Mouse (Mus musculus) limb, embryonic 15.5 days (tissue): Measurements from ENCODE around the gene Drap1. TPM values are rescaled to one million over a fixed set of nuclear protein-coding genes. Genes with fewer than 3 reads are reported as not detected.
A peak's percentile ranks its signal among the peaks of the same experiment; 100 is the strongest.

ENCODE experiments used
- ATAC-seq: fragments of 200-750 bp; cut with Nextera tagmentation; 2 replicates; pipeline ENCODE4 v1.8.0; 2017; ENCODE audit warnings: low read depth, moderate TSS enrichment; ENCODE audit not compliant: insufficient number of reproducible peaks, low FRiP score, low TSS enrichment
- H3K27ac ChIP-seq: fragments of 300-500 bp; sonication (generic); 2 replicates; pipeline ENCODE4 v1.5.1; 2015; ENCODE audit warnings: moderate library complexity, mild to moderate bottlenecking, inconsistent platforms
- H3K27me3 ChIP-seq: fragments of 300-500 bp; sonication (generic); 2 replicates; pipeline ENCODE4 v1.6.1; 2015; ENCODE audit warnings: inconsistent platforms
- H3K36me3 ChIP-seq: fragments of 300-500 bp; sonication (generic); 2 replicates; pipeline ENCODE4 v1.6.1; 2015; ENCODE audit warnings: inconsistent platforms
- H3K4me1 ChIP-seq: fragments of 300-500 bp; sonication (generic); 2 replicates; pipeline ENCODE4 v1.6.1; 2015; ENCODE audit warnings: inconsistent platforms
- H3K4me2 ChIP-seq: fragments of 300-500 bp; sonication (generic); 2 replicates; pipeline ENCODE4 v1.6.1; 2015; ENCODE audit warnings: mild to moderate bottlenecking, inconsistent platforms
- H3K4me3 ChIP-seq: fragments of 300-500 bp; sonication (generic); 2 replicates; pipeline ENCODE4 v1.5.1; 2015; ENCODE audit warnings: mild to moderate bottlenecking, inconsistent platforms
- H3K9ac ChIP-seq: fragments of 300-500 bp; sonication (generic); 2 replicates; pipeline ENCODE4 v1.6.1; 2015; ENCODE audit warnings: inconsistent platforms
- H3K9me3 ChIP-seq: fragments of 300-500 bp; sonication (generic); 2 replicates; pipeline ENCODE4 v1.6.1; 2016; ENCODE audit warnings: inconsistent platforms
- WGBS: fragments of 180-500 bp; shearing (Covaris S2); methylation state at CpG from one replicate; pipeline ENCODE4 v1.1.7; 2015; 5-methylcytosine and 5-hydroxymethylcytosine counted together
- polyA plus RNA-seq: library from polyadenylated mRNA; unstranded; fragments of >200 nt; fragmentation: Nextera tagmentation; extraction: Ambion mirVana; gene quantifications from 2 replicates; pipeline ENCODE4 v1.2.1, GENCODE M21; 2015

Gene Drap1
- polyA plus RNA-seq, 1 experiment from 2014 or later = 257 TPM

GRCm38 (mm10) chr19:5459896-5460295 is 35.1 kb upstream of the Drap1 start:
- Histone ChIP-seq H3K27me3 (no peaks in the 10 kb centered on the region), H3K27ac (peak overlapping the region; percentile 78), H3K4me1 (peaks cover 45% of the 10 kb centered on the region), H3K4me3 (peak overlapping the region; percentile 79), H3K9me3 (no peaks in the 10 kb centered on the region), H3K36me3 (peaks cover 32% of the 10 kb centered on the region), H3K9ac (no peak overlapping the region; the same call in 1 of the 2 replicates), H3K4me2 (peak overlapping the region; percentile 91)
- WGBS = 22% methylated on average over 3 of the region's 3 CpGs
- no peak for ATAC-seq

- Histone ChIP-seq H3K4me3 (no peak overlapping the region), H3K9ac (no peak overlapping the region), H3K36me3 (peaks cover 32% of the 10 kb centered on the region), H3K27ac (no peak overlapping the region), H3K4me1 (peaks cover 46% of the 10 kb centered on the region), H3K4me2 (no peak overlapping the region), H3K9me3 (no peaks in the 10 kb centered on the region), H3K27me3 (no peaks in the 10 kb centered on the region)
- ATAC-seq = no peak
- 71% methylated on average over 7 of the region's 7 CpGs for WGBS
Measured at GRCm38 (mm10) chr19:5459019-5459418, 34.2 kb upstream of the Drap1 start.

GRCm38 (mm10) chr19:5457746-5458442 is 33.1 kb upstream of the Drap1 start, which contains the start of gene Ccdc85b:
Gene Ccdc85b, minus strand, starts transcription at chr19:5457894.
- H3K4me3 ChIP-seq = peak within 1 kb of the TSS; percentile 73
- no peak for ATAC-seq
- H3K36me3 ChIP-seq = peaks cover 27% of the 10 kb centered on the region
- peaks cover 40% of the 10 kb centered on the region for H3K4me1 ChIP-seq
- no peaks in the 10 kb centered on the region for H3K27me3 ChIP-seq
- 18% methylated on average over 14 of the region's 14 CpGs for WGBS
- H3K4me2 ChIP-seq = peak within 1 kb of the TSS; percentile 97
- peak within 1 kb of the TSS; percentile 71 for H3K9ac ChIP-seq
- H3K27ac ChIP-seq = peak within 1 kb of the TSS; percentile 89
- H3K9me3 ChIP-seq = no peaks in the 10 kb centered on the region

- Histone ChIP-seq H3K36me3 (peaks cover 20% of the 10 kb centered on the region), H3K4me2 (peak overlapping the region; percentile 97), H3K9ac (peak overlapping the region; percentile 71), H3K27me3 (no peaks in the 10 kb centered on the region), H3K27ac (peak overlapping the region; percentile 89), H3K4me1 (peaks cover 40% of the 10 kb centered on the region), H3K4me3 (peak overlapping the region; percentile 73), H3K9me3 (no peaks in the 10 kb centered on the region)
- WGBS = under 1% methylated on average over 70 of the region's 70 CpGs
- peak; percentile 92 for ATAC-seq
Measured at GRCm38 (mm10) chr19:5456922-5457745, 32.4 kb upstream of the Drap1 start.

- Histone ChIP-seq H3K36me3 (peaks cover 14% of the 10 kb centered on the region), H3K4me1 (peaks cover 38% of the 10 kb centered on the region), H3K4me2 (peak overlapping the region; percentile 97), H3K9me3 (no peaks in the 10 kb centered on the region), H3K4me3 (peak overlapping the region; percentile 73), H3K27ac (peak overlapping the region; percentile 89), H3K27me3 (no peaks in the 10 kb centered on the region), H3K9ac (peak overlapping the region; percentile 71)
- ATAC-seq = no peak
- 4% methylated on average over 26 of the region's 26 CpGs for WGBS
Measured at GRCm38 (mm10) chr19:5456241-5456921, 31.6 kb upstream of the Drap1 start.

GRCm38 (mm10) chr19:5455568-5455967 is 30.8 kb upstream of the Drap1 start:
- H3K9me3 ChIP-seq = no peaks in the 10 kb centered on the region
- ATAC-seq = no peak
- H3K27me3 ChIP-seq = peaks cover under 1% of the 10 kb centered on the region; the same call in 1 of the 2 replicates
- H3K9ac ChIP-seq = 0 out of 2 replicates have a peak overlapping the region, but pooled peaks have one; percentile 71
- H3K36me3 ChIP-seq = peaks cover 13% of the 10 kb centered on the region
- H3K27ac ChIP-seq = no peak overlapping the region
- H3K4me1 ChIP-seq = peaks cover 31% of the 10 kb centered on the region
- 66% methylated on average over 8 of the region's 8 CpGs for WGBS
- H3K4me2 ChIP-seq = peak overlapping the region; percentile 22; the same call in 1 of the 2 replicates
- H3K4me3 ChIP-seq = peak overlapping the region; percentile 73

- Histone ChIP-seq H3K9me3 (no peaks in the 10 kb centered on the region), H3K36me3 (peaks cover 13% of the 10 kb centered on the region), H3K4me2 (no peak overlapping the region), H3K9ac (no peak overlapping the region), H3K4me1 (peaks cover 31% of the 10 kb centered on the region), H3K4me3 (peak overlapping the region; percentile 73; the same call in 1 of the 2 replicates), H3K27me3 (peaks cover 6% of the 10 kb centered on the region), H3K27ac (no peak overlapping the region)
- ATAC-seq = no peak
- WGBS = 84% methylated on average over 12 of the region's 12 CpGs
Measured at GRCm38 (mm10) chr19:5455037-5455436, 30.3 kb upstream of the Drap1 start.

- WGBS = 81% methylated on average over 6 of the region's 6 CpGs
- ATAC-seq = no peak
- H3K4me3 ChIP-seq = no peak overlapping the region
- H3K36me3 ChIP-seq = peaks cover 13% of the 10 kb centered on the region
- H3K4me1 ChIP-seq = peaks cover 41% of the 10 kb centered on the region
- H3K4me2 ChIP-seq = no peak overlapping the region
- H3K27me3 ChIP-seq = peaks cover 38% of the 10 kb centered on the region
- peaks cover 4% of the 10 kb centered on the region; the same call in 1 of the 2 replicates for H3K9me3 ChIP-seq
- H3K27ac ChIP-seq = no peak overlapping the region
- no peak overlapping the region for H3K9ac ChIP-seq
Measured at GRCm38 (mm10) chr19:5451766-5452165, 27.0 kb upstream of the Drap1 start.

GRCm38 (mm10) chr19:5449673-5450072 is 24.9 kb upstream of the Drap1 start:
- peaks cover 10% of the 10 kb centered on the region for H3K36me3 ChIP-seq
- 88% methylated on average over 3 of the region's 3 CpGs for WGBS
- H3K27me3 ChIP-seq = peaks cover 56% of the 10 kb centered on the region
- H3K4me3 ChIP-seq = no peak overlapping the region
- no peak overlapping the region for H3K9ac ChIP-seq
- no peak for ATAC-seq
- H3K27ac ChIP-seq = no peak overlapping the region
- H3K4me2 ChIP-seq = no peak overlapping the region
- peaks cover 4% of the 10 kb centered on the region; the same call in 1 of the 2 replicates for H3K9me3 ChIP-seq
- H3K4me1 ChIP-seq = peaks cover 25% of the 10 kb centered on the region

- Histone ChIP-seq H3K4me3 (peak overlapping the region; percentile 52), H3K9ac (no peak overlapping the region), H3K9me3 (peaks cover 4% of the 10 kb centered on the region; the same call in 1 of the 2 replicates), H3K36me3 (no peaks in the 10 kb centered on the region), H3K27ac (no peak overlapping the region), H3K4me1 (peaks cover 22% of the 10 kb centered on the region), H3K4me2 (peak overlapping the region; percentile 89), H3K27me3 (peaks cover 56% of the 10 kb centered on the region)
- no peak for ATAC-seq
- 4% methylated on average over 34 of the region's 36 CpGs for WGBS
Measured at GRCm38 (mm10) chr19:5448354-5449150, 23.8 kb upstream of the Drap1 start.
